Mouse (Mus musculus): ENCODE measurements at regions not wholly inside any gene's neighbourhood (a gene's known extent, or its start where the extent isn't known, plus 50 kb on each side); places are given as distances from the start of the nearest gene placed in this dataset.
"Not testable (repeated sequence)": the region's sequence is repeated elsewhere in the genome, so short reads cannot be mapped to it uniquely, and the experiment has no call there.

- not testable (repeated sequence) for TF ChIP-seq CTCF (IDR thresholded peaks at IDR 0.05; ENCODE audit: control insufficient read depth, insufficient read depth, insufficient replicate concordance, low read depth, low read length); POLR2A (IDR thresholded peaks at IDR 0.05; ENCODE audit: control insufficient read depth, low read depth, low read length)
These were observed 83.5 kb upstream of the Pwp1 start for GRCm38 (mm10) chr10:85745818-85746217.
